Mouse (Mus musculus) thymus, adult 18-20 months (tissue): ENCODE data around the gene Dnaja2.
A peak's percentile ranks its signal among the peaks of the same experiment; 100 is the strongest.

Experiments used
- DNase-seq, 2 experiments: peaks; one replicate each; pipeline ENCODE4 v3.0.0; 2022; ENCODE audit warnings: mixed read lengths in 2 of 2

Dnaja2 gene

DNA sequence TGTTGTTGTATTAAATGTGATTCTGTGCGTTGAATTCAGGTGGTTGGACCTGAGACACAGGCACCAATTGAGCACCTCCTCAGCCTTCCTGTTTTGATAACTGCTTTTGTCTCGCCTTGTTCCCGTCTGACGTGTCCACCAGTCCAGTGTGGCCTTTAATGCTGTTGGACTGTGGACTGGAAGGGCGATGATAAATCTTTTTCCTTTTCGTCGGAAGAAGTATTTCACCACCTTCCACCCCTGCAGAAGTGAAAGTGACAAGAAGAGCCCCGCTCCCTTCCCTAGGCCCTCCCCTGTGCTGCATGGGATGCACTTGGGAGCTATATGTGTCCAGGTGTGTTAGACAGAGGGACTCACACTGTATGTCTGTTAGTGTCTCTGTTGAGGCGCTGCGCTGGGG lies 54.7 kb downstream of the Dnaja2 start:
- DNase-seq = no peak

DNA sequence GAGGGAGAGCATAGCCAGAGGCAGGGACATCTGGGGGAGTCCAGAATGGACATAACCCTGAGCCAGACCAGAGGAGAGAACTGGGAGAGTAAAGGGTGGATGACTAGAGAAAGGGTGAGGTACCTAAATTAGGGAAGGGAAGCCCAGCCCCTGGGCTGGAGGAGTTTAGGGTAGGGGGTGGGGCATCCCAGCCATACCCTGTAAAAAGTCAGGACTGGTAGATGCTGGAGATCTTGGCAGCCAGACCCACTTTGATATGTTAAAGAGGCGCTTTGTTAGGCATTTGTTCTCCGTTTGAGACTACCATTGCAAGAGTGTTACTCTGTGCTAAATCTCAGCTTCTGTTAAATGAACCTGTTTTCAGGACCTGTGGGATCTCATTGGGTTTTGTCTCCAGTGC lies 56.6 kb downstream of the Dnaja2 start:
- DNase-seq = no peak

DNA sequence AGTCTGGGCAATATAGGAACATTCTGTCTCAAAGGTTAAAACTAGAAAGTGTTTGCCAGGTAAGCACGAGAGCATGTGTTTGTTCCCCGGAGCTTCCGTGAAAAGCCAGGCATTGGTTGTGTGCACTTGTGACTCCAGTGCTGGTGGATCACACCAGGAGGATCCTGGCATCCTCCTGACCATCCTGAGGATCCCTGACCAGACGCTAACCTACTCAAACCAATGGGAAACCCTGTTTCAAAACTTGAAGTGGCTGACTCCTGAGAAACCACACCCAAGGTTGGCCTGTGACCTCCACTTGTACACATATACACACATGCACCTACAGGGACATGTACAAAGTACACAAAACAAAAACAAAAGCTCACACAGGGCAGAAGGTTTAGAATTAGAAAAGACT lies 58.4 kb downstream of the Dnaja2 start:
- no peak for DNase-seq

DNA sequence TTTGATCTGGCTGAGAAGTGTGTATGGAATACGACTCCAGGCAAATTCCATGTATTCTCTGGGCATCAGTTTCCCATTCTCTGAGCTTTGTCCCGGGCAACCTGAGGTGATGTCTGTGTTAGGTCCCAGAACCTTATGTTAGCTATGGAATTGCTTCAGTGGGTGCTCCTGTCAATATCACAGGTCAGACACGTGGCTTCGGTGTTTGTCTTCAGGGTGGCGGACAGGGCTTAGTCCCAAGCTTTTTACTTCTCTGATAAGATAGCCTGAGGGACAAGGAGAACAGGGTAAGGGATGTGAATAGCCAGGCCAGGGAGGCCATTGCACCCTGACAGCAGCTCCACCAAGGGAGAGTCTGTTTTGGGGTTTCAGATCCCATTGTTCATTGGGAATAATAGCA lies 59.0 kb downstream of the Dnaja2 start:
- no peak for DNase-seq

DNA sequence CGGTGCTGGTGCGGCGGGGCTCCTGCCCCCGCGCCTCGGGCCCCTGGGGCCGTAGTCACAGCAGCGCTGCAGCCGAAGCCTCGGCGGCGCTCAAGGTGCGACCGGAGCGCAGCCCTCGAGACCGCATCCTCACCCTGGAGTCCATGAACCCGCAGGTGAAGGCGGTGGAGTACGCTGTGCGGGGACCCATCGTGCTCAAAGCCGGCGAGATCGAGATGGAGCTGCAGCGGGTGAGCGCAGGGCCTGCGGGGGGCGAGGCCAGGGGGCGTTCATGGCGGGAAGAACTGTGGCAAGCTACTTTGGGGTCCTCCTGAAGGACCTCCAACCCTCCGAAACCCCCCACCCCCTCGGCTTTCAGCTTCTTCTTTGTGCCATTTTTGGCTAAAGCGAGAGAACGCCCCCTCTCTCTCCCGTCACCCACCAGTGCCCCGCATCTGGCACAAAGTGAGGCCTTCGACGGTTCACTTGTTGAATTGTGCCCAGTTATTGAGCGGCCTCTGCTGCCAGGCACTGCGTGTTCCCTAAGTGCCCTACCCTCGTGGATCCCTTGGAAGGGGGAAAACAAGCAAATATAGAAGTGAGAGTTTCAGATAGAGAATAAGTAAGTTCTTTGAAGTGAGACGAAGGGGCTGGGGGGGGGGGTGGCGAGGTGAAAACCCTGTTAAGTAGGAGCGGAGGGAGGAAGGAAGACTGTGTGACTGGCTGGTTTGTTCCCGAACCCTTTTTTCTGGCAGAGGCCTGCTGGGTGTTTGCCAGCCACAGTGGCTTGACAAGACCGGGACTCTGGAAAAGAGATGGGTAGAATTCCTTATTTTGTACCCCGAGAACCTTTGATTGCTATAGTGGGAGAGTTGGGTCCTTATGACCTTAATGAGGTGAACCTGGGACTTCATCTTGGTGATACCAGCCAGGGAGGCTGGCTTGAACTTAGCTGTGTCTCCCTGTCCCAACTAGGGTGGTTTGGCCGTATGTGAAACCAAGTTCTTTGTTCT lies 61.9 kb downstream of the Dnaja2 start:
- peak in 1 of 2 experiments; percentile 13 for DNase-seq

DNA sequence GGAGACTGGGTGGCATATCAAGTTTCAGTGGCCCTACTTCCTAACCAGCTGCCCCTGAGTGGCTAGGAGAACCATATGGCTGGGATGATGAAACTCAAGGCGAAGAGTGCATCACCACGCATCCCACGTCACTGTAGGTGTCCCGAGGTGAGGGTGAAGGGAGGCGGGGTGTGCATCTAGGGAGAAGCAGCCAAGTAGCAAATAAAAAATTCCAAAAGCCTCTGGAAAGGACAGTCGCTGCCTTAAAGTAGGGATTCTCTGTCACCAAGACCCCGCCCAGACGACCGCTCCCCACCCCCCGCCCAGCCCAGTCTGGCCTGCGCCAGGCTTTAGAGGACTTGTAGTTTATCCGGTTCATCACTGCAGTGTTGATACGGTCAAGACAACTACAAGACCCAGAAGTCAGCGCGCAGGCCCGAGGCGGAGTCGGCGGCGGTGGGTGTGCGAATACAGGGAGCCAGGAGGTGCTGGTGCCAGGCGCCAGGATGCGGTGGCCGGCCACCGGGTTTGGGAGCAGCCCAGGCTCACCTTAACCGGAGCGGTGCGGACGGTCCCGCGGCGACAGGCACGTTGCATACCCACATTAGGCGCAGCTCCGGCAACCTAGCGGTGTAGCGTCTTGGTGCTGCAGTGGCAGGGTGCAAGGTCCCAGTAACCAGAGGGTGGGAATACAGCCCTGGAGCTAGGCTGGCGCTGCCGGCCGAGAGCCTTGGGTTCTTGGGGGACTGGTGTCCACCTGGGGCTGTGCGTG lies 62.8 kb downstream of the Dnaja2 start, which contains the start of gene Gpt2:
Gene Gpt2, plus strand, starts transcription at position 452 of the 751 bp plus-strand sequence.
- DNase-seq = peak; percentile 81 to 83

DNA sequence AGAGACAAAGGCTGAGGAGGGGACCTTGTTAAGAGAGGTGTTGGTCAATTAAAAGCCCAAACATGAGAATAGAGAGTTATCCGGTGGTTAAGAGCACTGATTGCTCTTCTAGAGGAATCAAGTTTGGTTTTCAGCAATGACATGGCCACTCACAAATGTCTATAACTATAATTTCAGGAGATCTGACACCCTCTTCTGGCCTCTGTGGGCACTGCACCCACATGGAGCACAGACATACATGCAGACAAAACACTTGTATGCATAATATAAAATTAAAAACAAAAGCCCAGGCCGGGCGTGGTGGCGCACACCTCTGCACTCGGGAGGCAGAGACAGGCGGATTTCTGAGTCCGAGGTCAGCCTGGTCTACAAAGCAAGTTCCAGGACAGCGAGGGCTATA lies 65.6 kb downstream of the Dnaja2 start:
- DNase-seq = no peak

DNA sequence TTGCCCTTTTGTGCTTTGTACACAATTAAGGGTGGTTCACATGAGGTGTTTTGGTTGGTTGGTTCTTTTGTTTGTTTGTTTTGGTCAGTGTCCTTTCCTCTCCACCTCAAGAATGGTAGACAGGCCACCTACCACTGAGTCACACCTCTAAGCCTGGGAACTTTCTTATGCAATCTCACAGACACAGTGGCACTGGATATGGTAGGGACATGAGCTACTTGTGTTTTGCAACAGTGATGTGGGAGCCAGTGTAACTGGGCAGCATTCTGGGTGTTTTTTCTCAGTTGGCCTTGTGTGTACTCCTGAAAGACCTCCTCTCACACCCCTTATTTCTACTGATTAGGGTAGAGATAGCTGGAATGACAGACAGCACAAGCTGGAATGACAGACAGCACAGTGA lies 66.5 kb downstream of the Dnaja2 start:
- DNase-seq = no peak

DNA sequence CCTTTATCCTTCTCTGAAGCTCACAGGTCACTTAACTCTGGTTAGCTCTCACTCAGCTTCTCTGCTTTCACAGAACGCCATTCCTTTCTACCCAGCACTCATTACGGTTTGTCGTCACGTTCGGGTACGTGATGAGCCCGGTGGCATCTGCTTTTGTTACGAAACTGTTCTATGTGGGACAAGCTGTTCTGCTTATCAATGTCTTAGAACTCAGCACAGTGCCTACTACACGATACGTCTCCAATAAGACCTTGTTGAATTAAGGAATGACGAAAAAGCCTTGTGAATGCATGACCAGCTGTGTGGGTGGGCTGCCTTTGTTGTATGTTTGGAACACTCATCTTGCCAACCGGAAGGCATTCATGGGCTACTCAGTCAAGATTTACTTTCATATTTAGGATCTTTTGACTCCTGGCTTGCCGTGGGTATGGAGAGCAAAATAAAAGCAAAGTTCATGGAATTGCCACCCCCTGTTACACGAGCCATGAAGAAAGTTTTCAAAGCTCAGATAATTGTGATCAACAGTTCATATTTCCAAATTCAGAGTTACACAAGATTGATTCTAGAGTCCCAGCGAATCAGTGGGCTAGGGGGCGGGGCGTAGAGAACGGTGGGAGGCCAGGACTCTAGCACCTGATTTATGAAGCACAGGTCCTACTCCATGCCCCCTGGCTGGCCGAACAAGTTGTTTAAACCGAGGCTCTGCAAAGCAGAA lies 67.1 kb downstream of the Dnaja2 start:
- DNase-seq = no peak
